Mouse (Mus musculus) MEL (cell line): ENCODE measurements around the gene Mcrip1. TPM values are rescaled to one million over a fixed set of nuclear protein-coding genes. Genes with fewer than 3 reads are reported as not detected.
"Not testable (repeated sequence)": the region's sequence is repeated elsewhere in the genome, so short reads cannot be mapped to it uniquely, and the experiment has no call there.

Experiments used
- DNase-seq: peaks from one replicate; pipeline ENCODE4 v3.0.0; 2011; ENCODE audit warnings: low read depth, low spot score
- H3K27ac ChIP-seq: 2 replicates; pipeline ENCODE4 v1.5.1; 2012; ENCODE audit warnings: low read depth, mild to moderate bottlenecking, control low read depth, low read length, moderate library complexity; ENCODE audit not compliant: control insufficient read depth
- H3K27me3 ChIP-seq, 2 experiments: fragments of 150-350 bp in 1 of 2; sonication (generic) in 1 of 2; 2 replicates each; pipeline ENCODE4 v1.6.1; 2012; ENCODE audit warnings: low read length in 2 of 2, mild to moderate bottlenecking in 2 of 2, improper control_type of control experiment in 1 of 2, moderate library complexity in 1 of 2; ENCODE audit not compliant: insufficient read depth in 2 of 2, control insufficient read depth in 1 of 2
- H3K36me3 ChIP-seq, 2 experiments: 2 replicates each; pipeline ENCODE4 v1.6.1; 2012 to 2014; ENCODE audit warnings: low read length in 2 of 2, improper control_type of control experiment in 1 of 2, inconsistent platforms in 1 of 2, mild to moderate bottlenecking in 1 of 2; ENCODE audit not compliant: insufficient read depth in 2 of 2, control insufficient read depth in 1 of 2
- H3K4me1 ChIP-seq, 2 experiments: fragments of 150-350 bp in 1 of 2; sonication (generic) in 1 of 2; 2 replicates each; pipeline ENCODE4 v1.6.1; 2012; ENCODE audit warnings: low read length in 2 of 2, improper control_type of control experiment in 1 of 2, mild to moderate bottlenecking in 1 of 2; ENCODE audit not compliant: insufficient read depth in 2 of 2, control insufficient read depth in 1 of 2
- H3K4me3 ChIP-seq, 2 experiments: fragments of 150-350 bp in 1 of 2; sonication (generic) in 1 of 2; 2 replicates each; pipeline ENCODE4 v1.5.1; 2012; ENCODE audit warnings: low read depth in 2 of 2, low read length in 2 of 2, mild to moderate bottlenecking in 2 of 2, moderate library complexity in 2 of 2, control low read depth in 1 of 2, improper control_type of control experiment in 1 of 2; ENCODE audit not compliant: control insufficient read depth in 1 of 2, insufficient read depth in 1 of 2
- H3K79me2 ChIP-seq: 2 replicates; pipeline ENCODE4 v1.6.1; 2012; ENCODE audit warnings: mild to moderate bottlenecking, low read length, moderate library complexity; ENCODE audit not compliant: control insufficient read depth, poor library complexity, insufficient read depth
- H3K9ac ChIP-seq: 2 replicates; pipeline ENCODE4 v1.6.1; 2012; ENCODE audit warnings: low read depth, mild to moderate bottlenecking, control low read depth, low read length, moderate library complexity; ENCODE audit not compliant: control insufficient read depth, poor library complexity, severe bottlenecking
- H3K9me3 ChIP-seq: fragments of 150-350 bp; sonication (generic); replicated peaks from 2 replicates; pipeline ENCODE4 v1.6.1; 2012; ENCODE audit warnings: mild to moderate bottlenecking, low read length, improper control_type of control experiment, moderate library complexity; ENCODE audit not compliant: insufficient read depth
- BHLHE40 ChIP-seq: IDR thresholded peaks from 2 replicates; pipeline ENCODE4 v1.6.1; 2012; ENCODE audit warnings: low read depth, mild to moderate bottlenecking, inconsistent platforms, low read length, improper control_type of control experiment, borderline replicate concordance
- E2F4 ChIP-seq: IDR thresholded peaks from 2 replicates; pipeline ENCODE4 v1.6.1; 2011; ENCODE audit warnings: low read depth, low read length, improper control_type of control experiment, borderline replicate concordance
- ELF1 ChIP-seq: IDR thresholded peaks from 2 replicates; pipeline ENCODE4 v1.6.1; 2014; ENCODE audit warnings: low read depth, mild to moderate bottlenecking, inconsistent platforms, low read length, improper control_type of control experiment, moderate library complexity
- EP300 ChIP-seq, 2 experiments: IDR thresholded peaks; 2 replicates each; pipeline ENCODE4 v1.6.1; 2011; ENCODE audit warnings: improper control_type of control experiment in 2 of 2, low read length in 2 of 2, low read depth in 1 of 2, mild to moderate bottlenecking in 1 of 2
- GABPA ChIP-seq: IDR thresholded peaks from 2 replicates; pipeline ENCODE4 v1.6.1; 2012; ENCODE audit warnings: low read depth, mild to moderate bottlenecking, inconsistent platforms, low read length, improper control_type of control experiment, moderate library complexity
- JUND ChIP-seq: IDR thresholded peaks from 2 replicates; pipeline ENCODE4 v1.6.1; 2011; ENCODE audit warnings: low read depth, mild to moderate bottlenecking, improper control_type of control experiment, low read length
- MAFK ChIP-seq: IDR thresholded peaks from 2 replicates; pipeline ENCODE4 v1.6.1; 2011; ENCODE audit warnings: low read depth, mild to moderate bottlenecking, low read length, improper control_type of control experiment, borderline replicate concordance
- MAZ ChIP-seq: IDR thresholded peaks from 2 replicates; pipeline ENCODE4 v1.6.1; 2012; ENCODE audit warnings: low read depth, mild to moderate bottlenecking, inconsistent platforms, low read length, improper control_type of control experiment
- MYC ChIP-seq: IDR thresholded peaks from 2 replicates; pipeline ENCODE4 v1.6.1; 2011; ENCODE audit warnings: low read depth, mild to moderate bottlenecking, low read length, improper control_type of control experiment, moderate library complexity
- NRF1 ChIP-seq: IDR thresholded peaks from 2 replicates; pipeline ENCODE4 v1.6.1; 2014; ENCODE audit warnings: low read depth, mild to moderate bottlenecking, inconsistent platforms, low read length, improper control_type of control experiment, moderate library complexity; ENCODE audit not compliant: poor library complexity, insufficient read depth, severe bottlenecking
- POLR2AphosphoS2 ChIP-seq: IDR thresholded peaks from 2 replicates; pipeline ENCODE4 v1.6.1; 2011; ENCODE audit warnings: low read length, improper control_type of control experiment
- SIN3A ChIP-seq: IDR thresholded peaks from 2 replicates; pipeline ENCODE4 v1.6.1; 2012; ENCODE audit warnings: low read length, improper control_type of control experiment, inconsistent platforms
- SMC3 ChIP-seq: IDR thresholded peaks from 2 replicates; pipeline ENCODE4 v1.6.1; 2011; ENCODE audit warnings: low read depth, low read length, improper control_type of control experiment
- TBP ChIP-seq: IDR thresholded peaks from 2 replicates; pipeline ENCODE4 v1.8.0; 2011; ENCODE audit warnings: low read depth, low read length, improper control_type of control experiment
- TCF12 ChIP-seq: IDR thresholded peaks from 2 replicates; pipeline ENCODE4 v1.6.1; 2014; ENCODE audit warnings: low read depth, mild to moderate bottlenecking, inconsistent platforms, low read length, improper control_type of control experiment, moderate library complexity
- UBTF ChIP-seq: IDR thresholded peaks from 2 replicates; pipeline ENCODE4 v1.6.1; 2012; ENCODE audit warnings: low read depth, mild to moderate bottlenecking, inconsistent platforms, low read length, improper control_type of control experiment, moderate library complexity, borderline replicate concordance; ENCODE audit not compliant: insufficient read depth
- USF1 ChIP-seq: IDR thresholded peaks from 2 replicates; pipeline ENCODE4 v1.6.1; 2014; ENCODE audit warnings: low read depth, mild to moderate bottlenecking, inconsistent platforms, low read length, improper control_type of control experiment, moderate library complexity
- ZC3H11A ChIP-seq: IDR thresholded peaks from 2 replicates; pipeline ENCODE4 v1.6.1; 2012; ENCODE audit warnings: low read depth, mild to moderate bottlenecking, inconsistent platforms, low read length, improper control_type of control experiment
- ZMIZ1 ChIP-seq: IDR thresholded peaks from 2 replicates; pipeline ENCODE4 v1.6.1; 2012; ENCODE audit warnings: low read depth, mild to moderate bottlenecking, inconsistent platforms, low read length, improper control_type of control experiment, moderate library complexity
- ZNF384 ChIP-seq: IDR thresholded peaks from 2 replicates; pipeline ENCODE4 v1.6.1; 2012; ENCODE audit warnings: low read depth, mild to moderate bottlenecking, inconsistent platforms, low read length, improper control_type of control experiment
- polyA plus RNA-seq, 2 experiments: library from polyadenylated mRNA; stranded (reverse) in 1 of 2; unstranded in 1 of 2; fragments of >175 nt in 1 of 2; fragments of >200 nt in 1 of 2; gene quantifications; 2 replicates each; pipeline versions ENCODE4 v1.2.1 to v1.2.4; 2012; ENCODE audit warnings: low replicate concordance in 2 of 2, low read depth in 1 of 2; ENCODE audit not compliant: insufficient read length in 2 of 2, insufficient read depth in 1 of 2, missing spikeins in 1 of 2
- total RNA-seq: library from RNA; depleted of rRNA; stranded (reverse); fragments of 300-350 nt; gene quantifications from 2 replicates; pipeline ENCODE4 v1.2.3, GENCODE M21; 2012

Gene Mcrip1
- total and polyA plus RNA-seq, 3 experiments = 36.6 to 83.5 TPM; not detected in 1

DNA sequence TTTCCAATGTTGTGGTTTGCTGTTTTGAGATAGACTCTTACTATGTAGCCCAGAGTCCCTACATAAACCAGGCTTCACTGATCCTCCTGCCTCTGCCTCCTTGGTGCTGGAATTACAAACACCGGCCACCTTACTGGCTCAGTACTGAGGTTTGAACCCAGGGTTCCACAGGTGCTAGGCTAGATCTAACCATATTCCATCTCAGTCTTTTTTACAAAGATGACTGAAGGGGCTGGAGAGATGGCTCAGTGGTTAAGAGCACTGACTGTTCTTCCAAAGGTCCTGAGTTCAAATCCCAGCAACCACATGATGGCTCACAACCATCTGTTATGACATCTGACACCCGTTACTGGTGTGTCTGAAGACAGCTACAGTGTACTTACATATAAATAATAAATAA is 35.3 kb downstream of the Mcrip1 start:
- not testable (repeated sequence) for H3K9me3 ChIP-seq, H3K9ac ChIP-seq
- peaks cover 0 to 19% of the 10 kb centered on the region in 2 experiments; a peak in 2 of 4 replicates for H3K36me3 ChIP-seq
- TF ChIP-seq TBP = peak; percentile 91
- TF ChIP-seq, all 39 proteins: peak for 1; not testable (repeated sequence) for 38
- H3K4me3 ChIP-seq, DNase-seq, H3K79me2 ChIP-seq, H3K27me3 ChIP-seq, H3K27ac ChIP-seq: not testable (repeated sequence)
- peaks cover 14 to 30% of the 10 kb centered on the region in 2 experiments for H3K4me1 ChIP-seq

DNA sequence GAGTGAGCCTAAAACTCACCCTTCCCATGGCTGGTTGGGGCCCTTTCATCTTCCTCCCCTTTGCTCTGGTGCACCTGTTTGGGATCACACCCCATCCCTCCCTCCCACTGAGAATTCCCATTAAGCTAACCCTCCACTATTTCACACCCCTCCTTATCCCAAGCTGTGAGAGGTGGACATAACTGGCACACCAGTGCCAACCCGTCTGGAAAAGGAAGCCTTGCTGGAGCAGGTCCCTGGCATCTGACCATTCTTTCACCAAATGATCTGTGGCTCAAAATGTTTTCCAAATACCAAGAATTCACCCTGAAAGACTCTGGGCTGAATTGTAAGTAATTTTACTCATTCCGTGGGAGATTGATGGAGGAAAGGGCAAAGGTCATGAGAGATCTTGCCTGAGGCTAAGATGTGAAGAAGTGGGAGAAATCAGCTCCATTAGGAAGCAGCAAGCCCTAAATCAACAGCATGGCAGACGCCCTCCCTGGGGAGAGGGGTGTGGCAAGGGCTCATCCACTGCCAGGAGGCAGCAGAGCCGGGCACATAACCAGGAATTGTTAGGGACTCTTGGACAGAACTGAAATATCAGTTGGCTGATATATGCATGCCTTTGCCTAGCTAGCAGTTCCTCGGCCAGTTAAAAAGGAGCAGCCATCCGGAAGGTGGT is 36.6 kb downstream of the Mcrip1 start:
- Histone ChIP-seq H3K9ac (no peak overlapping the region), H3K4me3 (no peak overlapping the region), H3K4me1 (peaks cover 15 to 30% of the 10 kb centered on the region in 2 experiments), H3K9me3 (no peaks in the 10 kb centered on the region), H3K36me3 (peaks cover 0 to 19% of the 10 kb centered on the region in 2 experiments; a peak in 2 of 4 replicates), H3K27ac (no peak overlapping the region), H3K27me3 (no peaks in the 10 kb centered on the region), H3K79me2 (no peaks in the 10 kb centered on the region; the same call in 1 of the 2 replicates)
- TF ChIP-seq USF1 = no peak
- no peak for TF ChIP-seq GABPA
- TF ChIP-seq SMC3 = no peak
- no peak for TF ChIP-seq MAZ
- TF ChIP-seq MAFK = no peak
- no peak for TF ChIP-seq BHLHE40
- no peak for TF ChIP-seq SIN3A
- TF ChIP-seq UBTF = no peak
- no peak for TF ChIP-seq NRF1
- no peak for TF ChIP-seq ZC3H11A
- no peak for TF ChIP-seq POLR2AphosphoS2
- no peak for TF ChIP-seq E2F4
- no peak for TF ChIP-seq ZMIZ1
- no peak for TF ChIP-seq EP300 (IDR thresholded peaks at IDR 0.05; ENCODE audit: low read depth in 1 of 2, low read length in 2 of 2)
- no peak for TF ChIP-seq MYC
- TF ChIP-seq JUND = no peak
- TF ChIP-seq ZNF384 = no peak
- TF ChIP-seq TCF12 = no peak
- no peak for TF ChIP-seq ELF1
- no peak for DNase-seq
